Mouse (Mus musculus): ENCODE measurements at regions not wholly inside any gene's neighbourhood (a gene's known extent, or its start where the extent isn't known, plus 50 kb on each side); places are given as distances from the start of the nearest gene placed in this dataset.

GRCm38 (mm10) chr1:89382021-89382420 lies 72.6 kb upstream of the Agap1 start:
- DNase-seq (ENCODE audit: low read depth): no peak

GRCm38 (mm10) chr1:89385111-89385510 lies 69.5 kb upstream of the Agap1 start:
- no peak for DNase-seq (ENCODE audit: low read depth)

- DNase-seq (ENCODE audit: low read depth): no peak
These were observed 61.9 kb upstream of the Agap1 start for GRCm38 (mm10) chr1:89392711-89393110.

- no peak for DNase-seq (ENCODE audit: low read depth)
These were observed 60.1 kb upstream of the Agap1 start for GRCm38 (mm10) chr1:89394471-89394870.

- no peak for DNase-seq (ENCODE audit: low read depth)
These were observed 53.8 kb upstream of the Agap1 start for GRCm38 (mm10) chr1:89400734-89401202.

GRCm38 (mm10) chr1:89402513-89403210 lies 51.9 kb upstream of the Agap1 start:
- no peak for DNase-seq (ENCODE audit: low read depth)

GRCm38 (mm10) chr1:89403551-89404050 lies 51.0 kb upstream of the Agap1 start:
- DNase-seq (ENCODE audit: low read depth): no peak
